Mouse (Mus musculus): ENCODE measurements around the gene Ttc28.
A peak's percentile ranks its signal among the peaks of the same experiment; 100 is the strongest.

The Ttc28 gene

DNA sequence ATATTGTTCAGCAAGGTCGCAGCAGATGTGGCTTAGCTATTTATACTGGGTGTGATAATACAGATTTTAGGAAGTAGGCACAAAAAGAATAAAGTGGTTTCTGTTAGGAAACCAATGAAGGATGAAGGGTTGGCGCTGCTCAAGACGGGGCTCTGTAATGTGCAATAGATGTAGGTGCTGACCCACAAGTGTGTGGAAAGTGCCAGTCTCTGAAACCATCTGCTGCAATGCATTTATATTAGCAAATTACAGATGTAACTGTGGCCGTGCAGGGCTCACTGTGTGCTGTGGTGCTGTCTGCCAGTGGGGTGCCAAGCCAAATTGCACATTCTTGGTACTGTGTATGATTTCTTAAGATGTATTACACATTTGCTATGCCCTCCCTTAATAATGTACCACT lies 81.3 kb downstream of the Ttc28 start:
- no peak for DNase-seq

DNA sequence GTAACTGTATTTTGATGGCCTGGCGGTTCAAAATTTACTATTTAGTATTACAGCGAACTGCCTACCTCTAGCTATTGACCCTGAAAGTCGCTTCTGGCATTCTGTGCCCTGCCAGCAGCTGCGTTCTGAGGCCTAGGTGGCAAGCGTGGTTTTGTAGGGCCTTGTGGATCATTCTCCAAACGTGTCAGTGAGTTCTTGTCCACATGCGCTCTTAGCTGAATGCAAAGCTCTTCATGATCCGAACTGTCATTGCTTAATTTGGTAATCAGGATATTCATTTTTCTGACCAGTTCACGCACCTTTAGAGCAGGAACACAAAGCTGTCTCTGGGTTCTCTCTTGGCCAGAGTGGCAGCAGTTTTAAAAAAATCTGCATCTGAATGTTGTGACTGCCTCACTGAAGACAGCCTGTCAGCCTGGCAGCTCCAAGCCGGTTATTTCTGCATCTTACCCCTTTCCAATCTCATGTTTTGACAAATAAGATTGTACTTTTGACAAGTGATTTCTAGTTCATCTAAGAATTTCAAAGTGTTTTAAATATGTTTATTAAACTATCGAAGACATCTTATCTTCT lies 88.0 kb downstream of the Ttc28 start:
- no peak for DNase-seq

DNA sequence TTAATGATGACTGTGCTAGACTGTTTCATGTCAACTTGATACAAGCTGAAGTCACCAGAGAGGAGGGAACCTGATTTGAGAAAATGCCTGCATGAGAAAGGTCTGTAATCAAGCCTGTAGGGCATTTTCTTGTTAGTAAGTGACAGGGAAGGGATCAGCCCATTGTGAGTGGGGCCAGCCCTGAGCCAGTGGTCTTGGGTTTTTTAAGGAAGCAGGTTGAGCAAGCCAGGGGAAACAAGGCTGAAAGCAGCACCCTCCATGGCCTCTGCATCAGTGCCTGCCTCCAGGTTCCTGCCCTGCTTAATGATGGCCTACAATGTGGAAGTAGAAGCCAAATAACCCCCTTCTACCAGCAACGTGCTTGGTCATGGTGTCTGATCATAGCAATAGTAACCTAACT lies 89.0 kb downstream of the Ttc28 start:
- no peak for DNase-seq

DNA sequence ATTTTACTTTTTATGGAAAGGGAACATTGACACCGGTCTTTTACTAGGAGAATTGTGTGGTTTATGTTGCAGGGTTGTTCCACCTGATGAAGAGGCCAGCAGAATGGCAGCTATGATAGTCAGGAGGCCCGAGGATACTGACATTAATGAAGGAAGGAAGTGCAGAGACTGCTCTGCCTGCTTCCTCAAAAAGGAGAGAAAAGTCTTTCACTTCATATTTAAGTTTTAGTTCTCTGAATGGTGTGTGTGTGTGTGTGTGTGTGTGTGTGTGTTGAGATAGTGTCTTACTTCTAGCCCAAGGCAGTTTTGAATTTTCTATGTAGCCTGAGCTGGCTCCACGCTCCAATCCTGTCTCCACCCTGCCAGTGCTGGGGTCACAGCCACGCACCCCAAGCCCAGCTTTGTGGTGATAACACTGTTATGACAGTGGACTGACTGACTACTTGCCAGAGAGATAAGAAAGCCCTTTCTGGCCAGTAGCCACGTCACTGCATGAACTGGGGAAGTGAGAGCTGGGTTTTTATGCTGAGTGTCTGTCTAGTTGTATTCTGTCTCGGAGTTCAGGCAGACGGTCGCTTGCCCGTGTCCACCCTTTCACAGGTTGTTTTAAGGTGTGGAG lies 90.7 kb downstream of the Ttc28 start:
- peak; percentile 51 for DNase-seq

DNA sequence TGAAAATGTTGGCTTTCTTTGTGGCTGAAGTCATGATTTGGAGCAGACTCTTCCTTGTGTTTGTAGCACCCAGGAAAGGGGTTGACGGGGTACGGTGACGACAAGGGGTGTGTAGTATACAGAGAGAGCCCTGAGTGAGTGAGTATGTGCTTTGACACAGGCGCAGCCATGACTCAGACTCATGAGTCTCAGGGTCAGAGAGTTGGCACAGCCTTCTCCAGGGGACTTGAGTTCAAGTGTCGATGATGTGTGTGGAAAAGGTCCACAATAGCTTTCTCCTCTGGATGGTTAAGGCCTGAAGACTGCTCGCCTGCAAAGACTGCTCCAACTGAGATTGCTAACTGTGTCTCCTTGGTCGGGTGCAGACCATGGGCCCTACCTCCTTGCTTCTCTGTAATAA lies 97.1 kb downstream of the Ttc28 start:
- peak; percentile 32 for DNase-seq

DNA sequence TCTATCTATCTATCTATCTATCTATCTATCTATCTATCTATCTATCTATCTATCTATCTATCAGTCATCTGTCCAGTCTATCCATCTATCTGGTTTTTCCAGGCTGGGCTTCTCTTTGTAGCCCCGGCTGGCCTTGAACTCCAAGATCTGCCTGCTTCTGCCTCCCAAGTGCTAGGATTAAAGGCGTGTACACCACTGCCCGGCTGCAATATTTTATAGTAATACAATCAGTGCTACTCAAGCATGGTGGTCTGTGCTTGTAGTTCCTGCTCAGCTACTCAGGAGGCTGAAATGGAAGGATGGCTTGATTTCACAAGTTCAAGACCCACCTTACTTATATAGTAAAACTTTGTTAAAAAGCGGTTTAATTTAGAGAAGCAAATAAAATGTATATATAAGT lies 98.2 kb downstream of the Ttc28 start:
- DNase-seq: no peak

DNA sequence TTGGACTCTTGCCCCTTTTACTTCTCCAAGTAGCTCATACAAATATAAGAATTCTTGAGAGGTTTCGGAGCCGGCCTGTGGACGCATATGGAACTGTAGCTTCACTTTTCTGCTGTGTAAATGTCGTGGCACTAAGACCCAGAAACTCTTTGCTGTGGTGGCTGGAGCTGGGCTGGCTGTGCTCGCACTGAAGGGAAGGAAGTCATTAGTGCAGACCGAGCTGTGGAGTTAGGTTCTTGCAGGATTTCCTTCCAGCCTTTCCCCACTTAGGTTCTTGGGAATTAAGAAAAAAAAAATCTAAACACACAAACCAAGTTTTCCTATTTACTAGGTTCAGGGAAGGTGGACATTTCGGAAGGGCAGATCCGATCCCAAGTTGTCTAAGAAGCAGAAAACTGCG lies 98.9 kb downstream of the Ttc28 start:
- DNase-seq: peak; percentile 90

DNA sequence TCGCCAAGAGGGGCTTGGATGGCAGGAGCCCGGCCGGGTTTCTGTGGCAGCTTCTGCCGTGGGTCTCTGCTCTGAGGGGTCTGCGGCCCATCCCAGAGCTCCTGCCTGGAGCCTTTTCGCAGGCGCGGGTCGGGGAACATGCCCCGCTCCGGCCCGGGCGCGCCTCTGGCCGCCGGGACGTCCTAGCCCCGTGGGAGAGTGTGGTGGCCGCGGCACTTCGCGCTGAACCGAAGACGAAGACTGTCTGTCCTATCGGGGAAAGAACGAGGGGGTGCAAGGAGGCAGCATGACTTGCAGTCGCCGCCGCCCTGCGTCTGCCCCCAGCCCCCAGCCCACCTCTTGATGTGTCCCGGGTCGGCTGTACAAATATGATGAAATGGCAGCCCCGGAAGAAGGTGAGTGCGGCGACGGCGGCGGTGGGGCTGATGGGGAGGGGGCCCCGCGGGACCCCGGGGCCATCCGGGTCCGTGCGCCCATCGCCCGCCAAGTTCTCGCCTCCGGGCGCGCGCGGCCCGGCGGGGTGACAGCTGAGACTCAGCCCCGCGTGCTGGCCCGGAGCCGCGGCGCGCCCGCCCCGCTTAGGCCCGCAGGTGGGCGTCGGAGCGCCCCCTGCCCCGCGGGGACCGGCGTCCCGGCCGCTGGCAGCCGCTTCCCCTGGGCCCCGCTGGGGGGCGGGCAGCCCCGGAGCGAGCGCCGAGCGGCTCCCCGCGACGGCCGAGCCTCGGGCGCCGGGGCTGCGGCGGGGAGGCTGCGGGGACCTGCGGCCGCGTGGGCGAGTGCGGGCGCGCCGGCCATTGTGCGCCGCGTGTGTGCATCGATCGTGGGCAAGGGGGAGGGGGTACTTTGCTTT lies 99.6 kb downstream of the Ttc28 start:
- peak; percentile 53 for DNase-seq

DNA sequence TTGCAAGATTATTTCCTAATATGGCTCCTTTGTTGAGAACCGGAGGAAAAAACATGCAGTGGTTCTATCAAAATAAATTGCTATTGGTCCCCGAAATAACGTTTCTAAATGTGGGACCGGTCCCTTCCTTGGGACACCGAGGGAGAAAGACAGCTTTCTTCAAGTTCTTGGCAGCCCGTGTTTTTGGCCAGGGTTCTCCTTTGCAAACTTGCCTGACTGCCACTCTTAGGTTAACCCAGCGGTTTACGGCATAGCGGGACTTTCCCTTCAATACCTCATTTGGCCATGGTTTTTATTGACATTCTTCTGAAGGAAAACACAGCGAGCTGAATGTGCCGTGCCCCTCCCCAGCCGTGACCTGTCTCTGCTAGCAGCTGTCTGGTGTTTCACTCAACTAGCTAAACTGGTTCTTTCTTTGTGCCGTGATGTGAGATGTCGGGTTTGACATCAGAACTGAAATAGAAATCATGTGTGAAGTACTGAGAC lies 100.3 kb downstream of the Ttc28 start:
- DNase-seq: peak; percentile 79

DNA sequence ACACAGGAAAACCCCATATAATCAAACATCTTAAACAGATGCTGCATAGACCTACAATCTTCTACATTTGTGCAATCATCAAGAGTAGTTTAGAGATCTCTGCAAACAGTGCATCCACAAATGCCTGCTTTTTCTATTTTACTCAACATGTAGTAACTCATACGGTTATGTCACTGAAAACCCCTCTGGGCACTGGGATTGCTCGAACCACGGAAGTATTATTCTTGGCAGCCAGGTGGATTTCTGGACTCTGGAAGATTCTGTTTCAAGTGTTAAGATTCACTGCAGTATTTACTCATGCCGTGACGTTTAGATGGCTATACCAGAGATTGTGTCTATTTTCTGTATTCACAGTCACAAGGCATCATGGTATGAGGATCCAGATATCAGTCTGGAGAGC lies 101.0 kb downstream of the Ttc28 start:
- no peak for DNase-seq

DNA sequence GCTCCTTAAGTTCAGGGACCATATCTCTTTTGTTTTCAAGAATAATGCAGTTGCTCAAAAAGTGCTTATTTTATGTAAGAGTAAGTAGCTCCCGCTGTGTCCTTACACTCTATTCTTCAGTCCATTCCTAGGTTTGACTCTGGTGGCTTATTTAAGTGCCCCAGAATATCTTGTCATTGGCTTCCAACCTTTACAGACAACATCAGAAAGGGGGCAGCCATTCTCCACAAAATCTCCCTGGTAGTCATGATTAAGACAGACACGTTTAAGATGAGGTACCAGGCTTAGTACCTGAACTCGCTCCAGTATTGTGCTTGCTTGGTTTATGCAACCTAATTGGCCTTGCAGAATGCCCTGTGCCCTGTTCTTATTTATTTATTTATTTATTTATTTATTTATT lies 102.8 kb downstream of the Ttc28 start:
- DNase-seq: peak; percentile 30

DNA sequence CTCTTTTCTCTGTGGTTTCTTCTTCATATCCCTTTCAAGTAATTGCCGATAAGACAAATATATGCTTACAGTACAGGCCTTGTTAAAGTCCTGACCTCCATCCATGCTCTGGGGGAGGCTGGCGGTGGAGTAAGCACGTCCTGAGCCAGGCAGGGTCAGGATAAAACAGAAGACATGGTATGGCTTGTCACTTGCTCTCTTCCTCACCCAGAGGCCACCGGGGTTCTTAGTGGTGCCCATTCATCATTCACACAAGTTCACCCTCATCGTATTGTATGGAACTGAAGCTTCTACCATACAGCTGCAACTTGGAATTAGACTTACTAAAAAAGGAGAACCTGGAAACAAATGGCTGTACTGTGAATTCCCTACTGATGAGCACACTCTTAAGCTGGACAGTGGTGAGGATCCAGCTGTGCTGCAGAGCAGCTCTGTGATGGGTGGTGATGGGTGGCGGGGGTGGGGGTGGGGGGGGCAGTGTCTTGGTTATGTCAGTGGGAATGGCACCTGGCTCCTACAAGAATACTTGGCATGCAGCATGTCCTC lies 104.6 kb downstream of the Ttc28 start:
- DNase-seq: no peak

DNA sequence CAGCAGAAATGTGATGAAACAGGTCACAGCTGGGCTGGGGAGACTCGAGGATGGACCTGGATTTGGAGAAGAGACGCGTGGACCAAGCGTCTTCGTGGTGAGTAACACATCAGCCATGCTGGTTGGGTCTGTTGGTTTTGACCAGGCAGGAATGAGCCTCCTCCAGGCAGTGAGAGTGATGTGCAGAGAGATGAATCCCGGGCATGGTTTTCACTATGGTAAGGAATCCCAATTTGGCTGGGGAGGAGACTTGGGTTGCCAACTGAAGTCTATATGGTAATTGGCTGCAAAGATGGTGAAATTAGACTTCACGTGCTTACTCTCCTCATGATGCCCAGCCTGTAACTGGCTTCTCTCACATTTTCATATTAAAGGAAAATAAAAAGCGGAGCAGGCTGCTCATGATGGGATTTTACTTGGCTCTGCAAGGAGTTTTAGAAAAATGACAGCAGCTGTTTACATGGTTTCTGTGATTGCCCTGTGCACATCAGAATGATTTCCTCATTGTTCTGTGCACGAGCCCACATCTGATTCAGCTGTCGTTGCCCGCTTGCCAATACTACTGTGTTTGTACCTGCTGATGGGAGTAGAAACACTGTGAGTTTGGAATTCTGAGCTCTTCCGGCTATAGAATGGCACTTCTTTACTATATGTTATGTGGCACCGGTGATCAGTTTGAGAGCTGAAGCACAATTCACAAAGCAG lies 117.4 kb downstream of the Ttc28 start:
- DNase-seq: no peak

DNA sequence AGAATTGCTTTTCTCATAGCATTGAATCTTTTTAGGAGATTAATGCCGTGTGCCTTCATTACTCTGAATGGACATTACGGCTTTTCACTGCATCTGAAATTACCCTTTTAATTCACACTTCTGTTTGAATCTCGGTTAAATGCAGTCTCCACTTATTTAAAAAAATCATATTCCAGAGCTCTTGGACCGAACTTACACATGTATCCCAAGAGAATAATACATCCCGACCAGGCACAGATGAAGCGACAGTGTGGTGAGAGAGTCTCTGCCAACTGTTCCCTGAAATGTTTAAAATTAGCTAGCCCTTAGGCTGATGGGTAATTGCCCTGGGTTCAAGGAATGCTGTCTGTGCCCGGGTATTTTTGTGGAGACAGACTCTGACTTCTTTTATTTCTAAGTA lies 118.1 kb downstream of the Ttc28 start:
- DNase-seq: no peak

DNA sequence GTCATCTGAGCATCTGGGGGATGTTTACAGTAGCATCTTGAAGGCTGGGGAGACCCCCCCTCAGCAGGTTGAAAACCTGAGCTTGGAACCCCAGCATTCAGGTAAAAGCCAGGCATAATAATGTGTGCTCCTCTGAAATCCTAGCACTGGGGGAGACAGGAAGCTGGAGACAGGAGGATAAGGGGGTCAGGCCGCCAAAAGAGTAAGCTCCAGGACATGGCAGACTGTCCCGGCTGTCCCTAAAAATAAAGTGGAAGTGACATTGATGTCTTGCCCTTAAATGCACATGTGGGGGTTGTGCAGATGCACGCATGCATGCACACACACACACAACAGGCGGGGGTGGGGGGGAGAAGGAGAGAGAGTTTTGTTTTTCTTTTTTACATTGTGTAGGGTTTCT lies 118.7 kb downstream of the Ttc28 start:
- DNase-seq: no peak

DNA sequence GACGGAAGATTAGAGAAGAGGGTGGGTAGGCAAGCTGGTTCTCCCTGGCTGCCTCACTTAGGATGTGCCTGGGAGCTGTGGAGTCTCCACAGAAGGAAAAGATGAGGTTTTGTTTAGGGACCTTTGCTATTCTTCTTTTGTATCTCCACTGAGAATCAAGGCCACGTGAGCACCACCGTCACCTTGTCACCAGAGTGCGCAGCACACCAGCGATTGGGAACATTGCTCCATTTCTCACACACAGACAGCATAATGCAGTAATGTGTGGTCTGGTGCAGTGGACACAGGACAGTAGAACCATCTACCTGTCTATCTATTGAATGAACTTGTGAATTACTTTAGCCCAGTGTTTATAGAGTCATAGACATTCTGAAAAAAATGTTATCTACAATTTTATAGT lies 121.3 kb downstream of the Ttc28 start:
- no peak for DNase-seq

DNA sequence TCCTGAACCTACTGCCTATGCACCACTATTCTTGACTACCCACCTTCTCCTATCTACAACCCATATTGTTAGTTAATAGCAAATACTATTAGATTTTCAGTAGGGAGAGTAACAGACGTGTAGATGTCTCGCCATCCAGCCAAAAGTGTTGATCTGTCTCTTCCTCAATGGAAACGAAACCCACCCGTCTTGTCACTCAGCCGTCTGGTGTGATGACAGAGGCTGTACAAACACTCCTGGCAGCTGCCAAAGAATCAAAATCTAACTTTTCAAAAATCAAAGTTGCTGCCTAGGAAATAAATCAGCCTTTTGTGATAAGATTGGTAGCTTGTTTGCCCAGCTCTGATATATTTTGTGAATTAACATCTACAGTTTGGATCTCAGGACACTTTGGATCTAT lies 123.6 kb downstream of the Ttc28 start:
- no peak for DNase-seq

DNA sequence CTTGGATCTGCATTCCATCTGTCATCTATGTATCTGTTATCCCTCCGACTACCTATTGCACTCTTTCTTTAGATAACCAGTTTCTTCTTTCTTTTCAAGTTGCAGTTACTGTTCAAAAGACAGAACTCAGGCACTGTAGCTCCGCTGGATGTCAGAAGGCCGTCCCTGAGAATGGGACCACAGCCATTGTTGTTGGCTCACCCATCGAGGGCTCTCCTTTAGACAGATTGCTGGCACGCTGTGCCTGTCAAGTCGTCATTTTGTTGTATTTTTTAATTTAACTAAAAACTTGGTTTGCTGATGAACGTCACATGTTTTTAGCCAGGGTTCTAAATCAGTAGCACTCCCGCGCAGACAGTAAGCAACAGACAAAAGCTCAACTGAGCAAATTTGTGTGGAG lies 124.1 kb downstream of the Ttc28 start:
- no peak for DNase-seq

DNA sequence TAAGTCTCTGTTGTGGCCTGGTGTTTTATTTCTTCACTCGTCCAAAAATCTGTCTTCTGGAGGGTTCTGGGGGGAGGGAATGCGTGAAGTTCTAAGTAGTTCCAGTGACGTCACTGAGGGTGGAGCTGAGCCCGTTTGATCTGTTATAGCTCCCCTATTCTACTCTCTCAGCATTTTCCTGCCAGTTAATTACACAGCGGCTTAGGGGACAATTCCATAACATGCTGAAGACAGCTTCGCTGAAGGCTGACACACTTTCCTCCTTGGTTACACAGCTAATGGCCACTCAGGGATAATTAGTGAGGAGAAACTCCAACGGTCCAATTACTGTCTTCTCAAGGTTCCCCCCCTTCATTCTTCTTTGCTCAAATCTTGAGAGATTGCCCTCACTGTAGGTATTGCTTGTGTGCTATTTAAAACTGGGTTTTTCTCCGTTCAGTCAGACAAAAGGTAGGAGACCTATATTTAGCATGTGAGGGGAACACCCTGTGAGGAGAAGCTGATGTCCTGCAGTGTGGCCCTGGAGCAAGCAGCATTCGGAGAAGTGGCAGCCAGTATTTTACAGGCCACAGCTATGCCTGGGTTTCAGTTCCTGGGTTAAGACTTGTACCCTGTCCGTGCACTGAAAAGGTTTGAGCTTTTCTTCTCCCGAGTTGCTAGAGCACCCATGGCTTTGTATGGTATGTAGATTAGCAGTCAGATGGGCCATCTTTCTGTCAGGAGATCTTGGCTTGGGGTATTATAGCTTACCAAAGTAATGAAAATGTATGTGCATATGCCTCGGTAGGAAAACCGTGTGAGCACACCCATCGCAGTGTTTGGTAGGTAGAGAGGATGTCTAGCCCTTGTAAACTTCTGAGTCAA lies 126.9 kb downstream of the Ttc28 start:
- no peak for DNase-seq

DNA sequence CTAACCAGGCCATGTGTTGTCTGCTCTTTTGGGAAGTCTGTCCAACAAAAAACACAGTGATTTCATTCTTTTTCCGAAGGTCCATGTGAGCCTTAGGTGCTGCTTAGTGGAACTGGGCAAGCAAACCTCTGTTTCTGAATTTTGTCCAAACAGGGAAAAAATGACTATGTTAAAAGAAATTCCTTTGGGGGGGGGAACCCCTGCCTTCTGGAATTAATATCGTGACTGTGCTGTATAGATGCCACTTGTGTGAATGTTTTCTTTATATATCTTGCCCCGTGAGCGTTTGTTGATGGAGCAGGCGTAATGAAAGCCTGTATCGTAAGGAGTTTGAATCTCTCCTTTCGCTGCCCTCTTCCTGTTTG lies 127.5 kb downstream of the Ttc28 start:
- no peak for DNase-seq

DNA sequence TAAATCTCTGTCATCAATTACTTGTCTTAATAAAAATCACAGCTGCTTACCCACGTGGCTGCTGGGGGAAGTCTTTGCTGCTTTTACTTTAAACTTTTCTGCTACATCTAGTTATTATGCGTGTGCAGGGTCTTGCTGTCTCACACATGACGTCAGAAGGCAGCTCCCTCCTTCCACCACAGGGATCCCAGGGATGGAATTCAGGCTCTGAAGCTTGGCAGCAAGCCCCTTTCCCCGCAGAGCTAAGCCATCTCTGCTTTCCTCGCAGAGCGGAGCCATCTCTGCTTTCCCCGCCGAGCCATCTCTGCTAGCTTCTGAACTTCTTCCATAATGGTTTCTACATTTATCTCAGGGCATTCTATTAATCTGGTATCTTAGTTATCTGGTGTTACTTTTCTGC lies 128.3 kb downstream of the Ttc28 start:
- DNase-seq: no peak

DNA sequence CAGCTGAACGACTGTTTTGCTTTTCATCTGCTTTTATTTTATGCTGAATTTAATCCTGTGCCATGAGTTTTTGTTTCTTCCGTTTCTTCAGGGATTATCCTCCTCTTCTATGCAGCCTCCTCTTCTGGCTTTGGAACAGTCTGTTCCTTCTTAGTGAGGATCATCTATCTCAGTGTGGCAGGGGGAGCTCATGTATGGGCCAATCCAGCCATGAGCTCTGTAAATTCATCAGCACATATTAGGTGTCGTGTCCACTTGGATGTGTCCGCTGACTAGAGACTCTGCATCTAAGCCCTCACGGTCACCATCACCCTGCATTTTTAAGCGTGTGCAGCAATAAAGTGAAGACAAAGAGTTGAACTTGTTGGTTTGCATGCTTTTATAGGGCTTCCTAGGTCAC lies 128.8 kb downstream of the Ttc28 start:
- DNase-seq: no peak
